Mouse (Mus musculus) lung, postnatal 0 days (tissue): Measurements from ENCODE around the gene Fam32a.

Source experiments
- CTCF ChIP-seq: IDR thresholded peaks from 2 replicates; pipeline ENCODE4 v1.5.1; 2016; ENCODE audit warnings: antibody characterized with exemption, mild to moderate bottlenecking
- EP300 ChIP-seq: IDR thresholded peaks from 2 replicates; pipeline ENCODE4 v1.6.1; 2016; ENCODE audit warnings: antibody characterized with exemption, mild to moderate bottlenecking, control low read depth

DNA sequence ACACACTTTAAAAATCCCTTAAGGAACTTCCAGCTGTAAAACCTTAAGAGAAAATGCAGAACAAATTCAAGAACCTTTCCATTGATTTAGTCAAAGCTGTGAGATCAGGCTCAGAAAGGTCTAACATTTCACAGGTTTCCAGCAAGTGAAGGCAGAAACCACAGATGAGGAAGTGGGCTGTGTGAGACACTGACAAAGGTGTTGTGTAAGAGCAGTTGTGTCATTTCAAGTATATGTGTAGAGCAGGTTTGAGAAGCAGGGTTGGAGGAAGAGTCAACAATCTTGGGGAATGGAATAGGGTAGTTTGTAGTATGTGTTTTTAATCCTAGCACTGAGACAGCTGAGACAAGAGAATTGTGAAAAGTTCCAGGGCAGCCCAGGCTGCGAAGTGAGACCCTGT lies 3.7 kb upstream of the Fam32a start:
- TF ChIP-seq CTCF: no peak
- 0 out of 2 replicates have a peak, but pooled peaks have one; percentile 12 for TF ChIP-seq EP300
